Mouse (Mus musculus) lung, adult 2 months (tissue): ENCODE measurements around the gene Nrip3.

Source experiments
- CTCF ChIP-seq: fragments of 200-500 bp; IDR thresholded peaks from 2 replicates; pipeline ENCODE4 v1.5.1; 2011; ENCODE audit warnings: mild to moderate bottlenecking, low read length, control low read depth; ENCODE audit not compliant: insufficient read depth
- POLR2A ChIP-seq: fragments of 200-500 bp; IDR thresholded peaks from 2 replicates; pipeline ENCODE4 v1.6.1; 2011; ENCODE audit warnings: low read depth, mild to moderate bottlenecking, control low read depth, low read length, borderline replicate concordance; ENCODE audit errors: extremely low read depth

DNA sequence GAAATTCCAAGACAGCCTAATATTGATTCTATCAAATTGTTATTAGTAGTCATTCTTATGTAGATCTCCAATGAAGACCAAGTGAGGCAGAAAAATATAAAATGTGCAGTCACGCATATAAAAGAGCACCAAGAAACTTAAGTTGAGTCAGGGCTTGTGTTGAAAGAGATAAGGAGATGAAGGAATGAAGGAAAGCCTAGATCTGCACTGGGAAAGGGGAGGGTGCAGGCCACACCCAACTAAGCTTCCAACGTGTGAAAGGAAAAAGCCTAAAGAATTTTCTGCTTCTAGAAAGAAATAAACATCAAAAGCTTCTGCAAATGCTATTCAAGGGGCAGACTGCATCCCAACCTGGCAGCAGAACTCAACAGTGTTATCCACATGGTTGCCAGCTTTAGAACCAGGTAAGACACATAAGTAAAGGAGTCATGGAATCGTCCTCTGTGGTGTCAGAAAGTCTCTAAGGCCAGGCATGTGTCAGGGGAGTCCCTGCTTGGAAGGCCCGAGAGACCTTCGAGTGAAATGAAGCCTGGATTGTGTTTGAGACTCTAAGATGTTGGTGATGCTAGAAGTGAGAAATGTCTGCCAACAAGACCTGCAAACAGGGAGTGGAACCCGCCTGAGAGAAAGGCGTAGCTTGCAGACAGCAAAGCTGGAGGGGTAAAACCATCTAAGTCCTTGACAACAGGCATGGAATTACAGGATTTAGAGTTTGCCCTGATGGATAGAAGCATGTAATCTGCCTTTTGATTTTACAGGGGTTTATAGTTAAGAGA, 14.1 kb downstream of the Nrip3 start:
- TF ChIP-seq CTCF (no peak), POLR2A (no peak)
